In genomic region chr12:84876481-84877121, GRCm38 (mm10) we compare ENCODE assay signal across 8 mouse cellular contexts. TPM values are rescaled to one million over a fixed set of nuclear protein-coding genes. Genes with fewer than 3 reads are reported as not detected.
A peak's percentile ranks its signal among the peaks of the same experiment; 100 is the strongest.
DNase-seq lines count a peak whose midpoint lies in the region; ATAC-seq and TF ChIP-seq lines count a peak whose summit lies in the region.

Ltbp2 (minus strand) TSS chr12:84876532.

- no peak for TF ChIP-seq EP300 in stomach, postnatal 0 days (optimal IDR thresholded peaks at IDR 0.05)

- 2% methylated on average over 34 of the region's 34 CpGs for WGBS in forebrain, embryonic 12.5 days
- WGBS in heart, embryonic 16.5 days = 3% methylated on average over 34 of the region's 34 CpGs
- 2% methylated on average over 34 of the region's 34 CpGs for WGBS in liver, embryonic 15.5 days (ENCODE audit: insufficient replicate concordance)
- WGBS in neural tube, embryonic 12.5 days = 3% methylated on average over 34 of the region's 34 CpGs
- WGBS in stomach, postnatal 0 days = 2% methylated on average over 34 of the region's 34 CpGs

- ATAC-seq in CD4-positive, CD25-positive, alpha-beta regulatory T cell, adult 4 months = peak; percentile 76
- no peak for ATAC-seq in forebrain, embryonic 12.5 days (ENCODE audit: low FRiP score)
- peak; percentile 57 for ATAC-seq in heart, embryonic 16.5 days (replicated peaks; ENCODE audit: extremely low read depth, insufficient read depth, low FRiP score)
- peak; percentile 81 for ATAC-seq in liver, embryonic 15.5 days (ENCODE audit: insufficient read depth)
- ATAC-seq in neural tube, embryonic 12.5 days (ENCODE audit: low FRiP score, low read depth) = no peak
- ATAC-seq in stomach, postnatal 0 days (ENCODE audit: low FRiP score, low TSS enrichment) = peak; percentile 84

- TF ChIP-seq CTCF in stomach, postnatal 0 days (IDR thresholded peaks at IDR 0.05; ENCODE audit: low read depth) = peak; percentile 98

- no peak within 1 kb of the TSS for H3K27ac ChIP-seq in forebrain, embryonic 12.5 days
- H3K27ac ChIP-seq in heart, embryonic 16.5 days (ENCODE audit: low read length) = no peak within 1 kb of the TSS
- H3K27ac ChIP-seq in liver, embryonic 15.5 days (replicated peaks) = no peak within 1 kb of the TSS
- H3K27ac ChIP-seq in neural tube, embryonic 12.5 days = no peak within 1 kb of the TSS
- no peak within 1 kb of the TSS for H3K27ac ChIP-seq in stomach, postnatal 0 days (replicated peaks)

- peaks cover 15% of the 10 kb centered on the region for H3K4me1 ChIP-seq in forebrain, embryonic 12.5 days
- 0 out of 2 replicates have a peak, but pooled peaks cover 4% of the 10 kb centered on the region for H3K4me1 ChIP-seq in heart, embryonic 16.5 days (ENCODE audit: control insufficient read depth, insufficient read depth, low read length)
- peaks cover 18% of the 10 kb centered on the region for H3K4me1 ChIP-seq in liver, embryonic 15.5 days (replicated peaks)
- H3K4me1 ChIP-seq in neural tube, embryonic 12.5 days = peaks cover 12% of the 10 kb centered on the region; the same call in 1 of the 2 replicates
- H3K4me1 ChIP-seq in stomach, postnatal 0 days (replicated peaks; ENCODE audit: control insufficient read depth, insufficient read depth) = peaks cover 3% of the 10 kb centered on the region; the same call in 1 of the 2 replicates

- H3K4me2 ChIP-seq in forebrain, embryonic 12.5 days = peak within 1 kb of the TSS; percentile 46
- H3K4me2 ChIP-seq in heart, embryonic 16.5 days (ENCODE audit: low read depth, low read length) = peak within 1 kb of the TSS; percentile 80
- H3K4me2 ChIP-seq in liver, embryonic 15.5 days = peak within 1 kb of the TSS; percentile 58
- H3K4me2 ChIP-seq in neural tube, embryonic 12.5 days (replicated peaks) = peak within 1 kb of the TSS; percentile 44
- H3K4me2 ChIP-seq in stomach, postnatal 0 days (replicated peaks; ENCODE audit: low read depth) = peak within 1 kb of the TSS; percentile 70

- peak; percentile 81 for DNase-seq in c-Kit-positive CD71-positive TER-119-negative erythroid progenitor cells, embryonic 14.5 days (ENCODE audit: low read depth)
- peak; percentile 76 to 93 for DNase-seq in kidney, postnatal 36 days
- DNase-seq in stomach, postnatal 0 days (ENCODE audit: low spot score) = peak; percentile 94

- peak within 1 kb of the TSS; percentile 9; the same call in 1 of the 2 replicates for H3K9ac ChIP-seq in forebrain, embryonic 12.5 days
- H3K9ac ChIP-seq in heart, embryonic 16.5 days (ENCODE audit: low read length) = peak within 1 kb of the TSS; percentile 62
- no peak within 1 kb of the TSS for H3K9ac ChIP-seq in liver, embryonic 15.5 days
- no peak within 1 kb of the TSS for H3K9ac ChIP-seq in neural tube, embryonic 12.5 days
- H3K9ac ChIP-seq in stomach, postnatal 0 days (ENCODE audit: low read length) = peak within 1 kb of the TSS; percentile 43

- no peaks in the 10 kb centered on the region for H3K36me3 ChIP-seq in forebrain, embryonic 12.5 days (replicated peaks)
- no peaks in the 10 kb centered on the region for H3K36me3 ChIP-seq in heart, embryonic 16.5 days (ENCODE audit: control insufficient read depth, insufficient read depth)
- no peaks in the 10 kb centered on the region for H3K36me3 ChIP-seq in liver, embryonic 15.5 days (replicated peaks)
- H3K36me3 ChIP-seq in neural tube, embryonic 12.5 days = no peaks in the 10 kb centered on the region
- H3K36me3 ChIP-seq in stomach, postnatal 0 days (ENCODE audit: control insufficient read depth, insufficient read depth, low read length) = no peaks in the 10 kb centered on the region

- peak within 1 kb of the TSS; percentile 33 for H3K4me3 ChIP-seq in forebrain, embryonic 12.5 days (replicated peaks)
- peak within 1 kb of the TSS; percentile 57 for H3K4me3 ChIP-seq in heart, embryonic 16.5 days (ENCODE audit: low read length)
- peak within 1 kb of the TSS; percentile 32 for H3K4me3 ChIP-seq in liver, embryonic 15.5 days (replicated peaks)
- H3K4me3 ChIP-seq in neural tube, embryonic 12.5 days = peak within 1 kb of the TSS; percentile 24
- peak within 1 kb of the TSS; percentile 44 for H3K4me3 ChIP-seq in stomach, postnatal 0 days (ENCODE audit: low read depth, low read length)

- peaks cover 74% of the 10 kb centered on the region for H3K27me3 ChIP-seq in forebrain, embryonic 12.5 days
- H3K27me3 ChIP-seq in heart, embryonic 16.5 days (ENCODE audit: control insufficient read depth, insufficient read depth, low read length) = peaks cover 52% of the 10 kb centered on the region
- H3K27me3 ChIP-seq in liver, embryonic 15.5 days = peaks cover 88% of the 10 kb centered on the region
- peaks cover 46% of the 10 kb centered on the region for H3K27me3 ChIP-seq in neural tube, embryonic 12.5 days (replicated peaks)
- peaks cover 6% of the 10 kb centered on the region; the same call in 1 of the 2 replicates for H3K27me3 ChIP-seq in stomach, postnatal 0 days (ENCODE audit: control insufficient read depth, insufficient read depth, low read length)

- H3K9me3 ChIP-seq in forebrain, embryonic 12.5 days = no peaks in the 10 kb centered on the region
- H3K9me3 ChIP-seq in heart, embryonic 16.5 days (replicated peaks; ENCODE audit: control insufficient read depth, low read length) = no peaks in the 10 kb centered on the region
- no peaks in the 10 kb centered on the region for H3K9me3 ChIP-seq in liver, embryonic 15.5 days (replicated peaks)
- no peaks in the 10 kb centered on the region for H3K9me3 ChIP-seq in neural tube, embryonic 12.5 days
- no peaks in the 10 kb centered on the region for H3K9me3 ChIP-seq in stomach, postnatal 0 days (ENCODE audit: control insufficient read depth, low read length)

RNA-seq across cellular contexts. Expression of gene Ltbp2, which starts in this region (rescaled TPM):
- not detected for polyA plus RNA-seq in CD4-positive, CD25-positive, alpha-beta regulatory T cell, adult 4 months (2017; shearing (Covaris generic))
- 0.19 and 0.35 TPM in 2 replicates for polyA plus RNA-seq in forebrain, embryonic 12.5 days (2016; fragmentation: Nextera tagmentation; extraction: Ambion mirVana)
- 5.9 and 7.8 TPM in 2 replicates for polyA plus RNA-seq in heart, embryonic 16.5 days (2015; fragmentation: Nextera tagmentation; extraction: Ambion mirVana)
- 0.26 and 0.35 TPM in 2 replicates for polyA plus RNA-seq in liver, embryonic 15.5 days (2015; fragmentation: Nextera tagmentation; extraction: Ambion mirVana)
- 0.26 and 0.33 TPM in 2 replicates for polyA plus RNA-seq in neural tube, embryonic 12.5 days (2016; fragmentation: Nextera tagmentation; extraction: Ambion mirVana)
- polyA plus RNA-seq in stomach, postnatal 0 days (2015; fragmentation: Nextera tagmentation; extraction: Ambion mirVana) = 1.3 and 1.4 TPM in 2 replicates

Comparison
In these comparisons a context has a peak if more than half of its experiments do, and no peak if none do; other contexts are left out.
1. Peak in ATAC-seq in CD4-positive, CD25-positive, alpha-beta regulatory T cell, adult 4 months; RNA of the gene not detected or under 1 TPM.
2. Peak in ATAC-seq, H3K4me3 ChIP-seq and H3K4me2 ChIP-seq in liver, embryonic 15.5 days; RNA of the gene not detected or under 1 TPM.
3. ATAC-seq: peak in heart, embryonic 16.5 days (single experiment) and stomach, postnatal 0 days (single experiment); none in forebrain, embryonic 12.5 days (single experiment) and neural tube, embryonic 12.5 days (single experiment).
4. H3K9ac ChIP-seq: peak in forebrain, embryonic 12.5 days (single experiment), heart, embryonic 16.5 days (single experiment) and stomach, postnatal 0 days (single experiment); none in liver, embryonic 15.5 days (single experiment) and neural tube, embryonic 12.5 days (single experiment).
5. Peak in every context shown above with its lines, with median percentiles within 50 percentile points of each other: DNase-seq, H3K4me2 ChIP-seq and H3K4me3 ChIP-seq.